Mouse (Mus musculus) layer of hippocampus, postnatal 14 days (tissue): ENCODE measurements at regions not wholly inside any gene's neighbourhood (a gene's known extent, or its start where the extent isn't known, plus 50 kb on each side); places are given as distances from the start of the nearest gene placed in this dataset.
A peak's percentile ranks its signal among the peaks of the same experiment; 100 is the strongest.

ENCODE experiments used
- DNase-seq, 2 experiments: peaks; one replicate each; pipeline ENCODE4 v3.0.0; 2021 to 2022; ENCODE audit warnings: low spot score in 2 of 2, mixed read lengths in 1 of 2

DNA sequence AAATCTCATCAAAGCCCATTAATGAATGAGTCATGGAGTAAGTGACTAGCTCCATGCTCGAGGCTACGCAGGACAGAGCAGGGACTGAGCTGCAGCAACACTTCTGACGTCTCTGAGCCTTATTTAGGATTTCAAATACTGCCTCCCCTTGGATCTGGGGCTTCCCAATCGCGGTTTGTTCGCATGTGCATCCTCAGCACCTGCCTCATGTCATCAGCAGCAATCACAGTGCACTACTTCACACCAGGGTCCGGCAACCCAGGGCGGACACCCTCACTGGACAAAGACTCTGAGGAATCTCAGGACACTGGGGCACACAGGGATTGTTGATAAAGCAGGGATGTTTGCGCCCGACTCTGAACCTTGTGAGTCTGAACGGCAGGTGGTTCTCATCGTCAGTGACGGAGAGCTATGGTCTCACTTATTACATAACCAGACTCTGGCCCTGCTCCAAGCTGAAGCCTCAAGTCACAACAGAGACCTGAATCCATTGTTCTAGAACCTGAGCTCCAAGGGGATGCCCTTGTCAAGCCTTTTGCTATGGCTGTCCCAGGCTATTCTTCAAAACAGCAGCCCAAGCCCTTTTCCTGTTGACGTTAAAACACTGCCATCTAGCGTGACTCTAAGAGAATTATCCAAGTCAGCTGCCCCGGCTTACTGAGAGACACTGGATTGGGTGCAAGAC lies 247.2 kb upstream of the Gm26657 start:
- DNase-seq: peak; percentile 53 to 84

DNA sequence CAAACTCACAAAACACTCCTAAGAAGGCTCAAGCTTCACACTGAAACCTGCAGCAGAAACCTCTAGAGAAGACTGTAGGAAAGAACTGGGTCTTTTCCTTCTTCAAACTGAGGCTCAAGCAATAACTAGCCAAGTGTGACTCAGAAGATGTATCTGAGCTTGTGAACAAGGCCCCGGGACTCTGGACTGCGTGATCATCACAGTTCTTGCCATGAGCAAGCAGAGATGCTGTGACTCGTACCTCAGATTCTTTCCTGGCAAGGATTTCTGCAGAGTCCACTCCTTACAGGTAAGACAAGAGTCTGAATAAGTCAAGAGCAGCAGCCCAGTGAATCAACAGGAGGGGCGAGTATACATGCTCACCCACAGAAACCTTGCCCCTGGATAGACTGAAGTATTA lies 250.5 kb upstream of the Gm26657 start:
- DNase-seq: no peak

- DNase-seq: no peak
These were observed 256.2 kb upstream of the Gm26657 start for GRCm38 (mm10) chr4:56483708-56484107.

- DNase-seq: no peak
These were observed 283.1 kb upstream of the Gm26657 start for GRCm38 (mm10) chr4:56456788-56457187.

DNA sequence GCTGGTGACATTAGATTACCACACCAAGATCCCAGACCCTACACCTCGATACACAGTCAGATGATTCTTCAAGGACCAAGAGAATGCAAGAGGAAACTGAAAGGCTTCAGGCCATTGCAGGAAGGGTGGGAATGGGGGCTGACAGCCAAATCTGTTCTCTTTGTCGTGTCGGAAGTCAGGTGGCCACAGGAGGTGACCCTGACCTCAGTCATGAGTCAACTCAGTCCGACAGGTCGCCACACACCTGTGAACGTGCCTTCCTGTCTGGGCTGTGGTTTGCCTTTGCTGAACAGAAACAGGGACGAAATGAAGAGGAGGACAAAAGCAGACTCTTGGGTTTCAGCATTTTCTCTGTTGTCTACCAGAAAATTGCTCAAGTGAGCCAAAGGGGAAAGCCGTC lies 318.3 kb upstream of the Gm26657 start:
- DNase-seq: no peak

DNA sequence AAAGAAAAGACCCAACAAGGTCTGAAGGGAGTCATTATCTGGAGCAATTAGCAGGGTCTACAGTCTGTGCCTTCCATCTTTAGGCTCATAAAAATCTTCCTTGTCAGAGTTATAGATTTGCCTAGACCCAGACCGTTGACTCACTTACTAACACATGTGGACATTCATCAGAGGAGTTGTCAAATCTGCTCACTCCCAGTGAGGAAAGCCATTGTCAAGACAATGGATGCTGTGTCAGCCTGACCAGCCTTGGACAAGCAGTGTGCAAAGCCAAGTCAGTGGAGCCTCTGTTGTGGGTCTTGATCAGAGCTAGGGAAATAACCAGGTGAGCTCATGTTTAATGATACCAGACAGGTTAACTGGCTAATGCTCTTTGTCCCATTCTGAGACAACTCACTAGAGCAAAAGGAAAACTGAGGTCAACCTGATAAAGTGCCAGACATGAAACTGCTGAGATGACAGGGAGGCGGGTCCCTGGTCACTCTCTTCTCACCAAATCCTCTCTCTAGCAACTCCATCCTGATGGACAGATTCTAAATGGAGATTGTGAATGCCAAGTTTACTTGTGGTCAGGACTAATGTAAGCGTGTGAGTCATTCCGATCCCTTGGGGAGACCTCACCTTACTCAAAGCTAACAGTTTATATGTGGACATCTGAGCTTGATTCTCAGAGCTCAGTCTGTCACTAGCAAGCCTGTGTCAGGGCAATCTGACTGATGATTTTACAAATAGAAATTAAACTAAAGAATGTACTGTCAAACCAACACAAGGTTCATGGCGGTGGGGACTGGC lies 320.6 kb upstream of the Gm26657 start:
- no peak for DNase-seq

GRCm38 (mm10) chr4:56411024-56411636 lies 328.7 kb upstream of the Gm26657 start:
- DNase-seq: peak; percentile 8 to 77

- no peak for DNase-seq
These were observed 346.1 kb upstream of the Gm26657 start for GRCm38 (mm10) chr4:56393793-56394192.

DNA sequence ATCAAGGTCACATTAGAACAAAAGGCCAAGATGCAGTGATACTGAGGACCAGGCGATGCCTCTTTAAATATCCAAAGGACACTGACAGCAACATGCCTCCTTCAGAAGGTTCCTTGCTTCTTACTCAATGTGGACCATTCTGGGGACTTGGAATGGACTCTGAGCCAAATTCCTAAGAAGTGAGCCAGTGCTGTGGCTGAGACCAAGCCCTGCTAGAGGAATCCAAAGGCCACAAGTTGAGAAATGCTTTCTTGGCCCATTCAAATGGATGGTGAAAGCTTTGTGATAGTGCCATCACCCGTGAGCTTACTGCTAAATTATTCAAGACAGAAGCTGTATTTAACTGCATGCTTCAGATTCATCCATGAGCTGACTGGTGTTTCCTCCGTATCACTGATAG lies 352.8 kb upstream of the Gm26657 start:
- no peak for DNase-seq

- peak in 1 of 2 experiments; percentile 34 for DNase-seq
These were observed 364.1 kb upstream of the Gm26657 start for GRCm38 (mm10) chr4:56375745-56376144.

DNA sequence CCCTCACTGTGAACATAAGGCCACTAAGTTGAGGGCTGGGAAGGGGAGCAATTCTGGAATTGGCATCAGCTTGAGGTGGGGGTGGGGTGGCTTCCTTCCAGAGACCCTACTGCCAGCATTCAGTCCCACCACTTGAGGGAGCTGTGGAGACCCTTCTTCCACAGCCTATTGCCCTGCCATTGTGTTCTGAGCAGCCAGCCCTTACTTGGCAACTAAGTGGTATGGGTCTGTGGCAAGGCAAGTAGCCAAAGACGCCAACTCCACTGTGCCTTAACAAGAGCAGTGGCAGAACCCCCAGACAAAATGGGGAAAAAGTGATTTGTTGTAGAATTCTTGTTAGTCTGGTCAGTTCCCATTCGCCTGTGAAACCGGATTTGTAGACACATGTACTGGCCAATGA lies 365.4 kb upstream of the Gm26657 start:
- no peak for DNase-seq

DNA sequence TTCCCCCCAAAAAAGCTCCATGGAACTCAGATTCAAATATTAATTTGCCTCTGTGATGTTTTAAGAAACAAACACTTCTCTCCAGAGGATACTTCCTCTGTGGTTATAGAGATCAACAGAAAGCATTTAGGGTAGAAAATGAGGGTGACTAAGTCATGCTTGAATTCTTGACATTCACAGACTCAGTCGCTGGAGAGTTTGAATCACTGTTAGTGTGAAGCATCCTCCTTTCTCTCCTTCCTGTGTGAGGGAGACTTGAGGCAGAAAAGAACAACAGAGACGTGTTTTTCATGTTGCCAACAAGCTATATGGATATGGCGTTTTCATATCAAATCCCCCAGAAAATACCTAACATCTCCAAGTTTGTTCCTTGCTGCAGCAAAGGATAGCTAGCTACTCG lies 366.1 kb upstream of the Gm26657 start:
- DNase-seq: no peak

DNA sequence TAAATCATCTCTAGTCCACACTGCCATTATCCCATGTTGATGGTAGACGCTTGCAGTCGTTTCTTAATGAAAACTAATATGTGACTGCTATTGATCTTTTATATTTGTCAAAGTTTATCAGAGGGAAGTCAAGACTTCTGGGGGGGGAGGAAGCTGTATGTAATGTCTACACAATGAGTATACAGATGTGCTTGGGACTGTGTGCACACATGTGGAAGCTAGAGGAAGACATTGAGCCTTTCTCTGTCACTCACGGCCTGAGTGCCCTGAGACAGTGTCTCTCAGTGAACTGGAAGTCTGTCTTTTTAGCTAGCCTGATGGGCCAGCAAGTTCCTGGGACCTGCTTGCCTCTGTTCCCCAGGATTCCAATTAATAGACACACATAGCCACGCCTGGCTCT lies 366.7 kb upstream of the Gm26657 start:
- DNase-seq: no peak

DNA sequence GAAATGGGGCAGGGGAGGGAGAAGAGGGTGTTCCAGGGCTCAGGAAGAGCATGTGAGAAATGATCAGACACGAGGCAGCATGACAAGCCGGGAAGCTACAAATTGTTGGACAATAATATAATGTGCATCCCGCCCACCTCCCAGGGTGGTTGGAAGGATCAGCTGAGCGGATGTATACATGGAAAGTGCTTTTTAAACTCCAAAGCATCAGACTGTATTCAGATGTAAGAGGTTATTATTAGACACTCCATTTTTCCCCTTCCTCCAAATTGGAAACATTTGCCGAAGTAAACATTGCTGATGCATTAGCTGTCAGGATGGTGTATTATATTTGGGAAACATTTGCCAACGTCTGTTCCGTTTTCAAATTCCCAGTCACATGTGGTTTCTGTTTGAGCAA lies 367.2 kb upstream of the Gm26657 start:
- DNase-seq: no peak

GRCm38 (mm10) chr4:56364594-56364993 lies 375.3 kb upstream of the Gm26657 start:
- DNase-seq: no peak

- DNase-seq: peak in 1 of 2 experiments; percentile 10
These were observed 377.7 kb upstream of the Gm26657 start for GRCm38 (mm10) chr4:56362121-56362520.

- DNase-seq: no peak
These were observed 390.7 kb upstream of the Gm26657 start for GRCm38 (mm10) chr4:56349216-56349615.

DNA sequence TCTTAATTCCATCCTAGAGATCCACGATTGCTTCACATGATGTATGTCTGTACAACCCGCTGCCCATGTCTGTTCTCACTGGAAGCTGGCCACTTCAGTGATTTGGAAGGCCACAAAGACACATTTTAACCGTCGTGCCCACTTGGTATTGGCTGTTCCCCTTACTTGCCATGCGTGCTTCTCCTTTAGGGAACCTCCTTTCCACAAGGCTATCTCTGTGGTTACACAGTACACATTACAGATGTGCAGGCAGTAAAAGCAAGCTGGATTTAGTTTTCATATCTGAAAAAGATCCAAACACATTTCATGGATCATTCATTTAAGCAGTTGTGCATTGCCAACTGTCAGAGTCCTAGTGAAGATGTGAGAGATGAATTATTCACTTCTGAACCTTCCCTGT lies 414.7 kb upstream of the Gm26657 start:
- DNase-seq: no peak

GRCm38 (mm10) chr4:56319134-56319533 lies 420.7 kb upstream of the Gm26657 start:
- no peak for DNase-seq

DNA sequence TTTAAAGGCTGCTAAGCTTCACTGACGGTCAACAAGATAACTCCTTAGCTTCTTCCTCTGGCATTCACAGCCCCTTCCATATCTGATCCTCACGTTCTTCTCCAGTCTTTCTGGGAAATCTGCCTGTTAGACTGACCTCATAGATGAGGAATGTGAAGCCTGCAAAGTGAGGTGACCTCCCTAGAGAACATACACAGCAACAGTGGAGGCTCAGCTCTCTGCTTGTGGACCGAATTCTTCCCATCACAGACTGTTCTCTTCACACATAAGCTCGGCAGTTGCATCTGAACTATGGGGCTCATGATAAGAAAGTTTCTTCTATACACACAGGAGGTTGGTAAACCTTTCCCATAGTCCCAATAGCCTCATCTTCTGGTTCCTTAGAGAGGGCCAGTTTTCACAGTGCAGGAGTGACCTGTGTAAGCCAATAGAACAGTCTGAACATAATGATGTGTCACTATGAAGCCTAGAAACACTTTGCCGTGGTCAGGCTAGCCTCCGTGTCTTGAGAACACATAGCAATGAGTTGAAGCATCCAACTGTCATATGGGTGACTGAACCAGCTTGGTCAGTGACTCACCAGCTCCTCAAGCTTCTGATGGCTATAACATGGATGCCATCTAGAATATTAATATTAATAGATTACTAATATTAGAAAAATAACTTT lies 434.1 kb upstream of the Gm26657 start:
- no peak for DNase-seq

DNA sequence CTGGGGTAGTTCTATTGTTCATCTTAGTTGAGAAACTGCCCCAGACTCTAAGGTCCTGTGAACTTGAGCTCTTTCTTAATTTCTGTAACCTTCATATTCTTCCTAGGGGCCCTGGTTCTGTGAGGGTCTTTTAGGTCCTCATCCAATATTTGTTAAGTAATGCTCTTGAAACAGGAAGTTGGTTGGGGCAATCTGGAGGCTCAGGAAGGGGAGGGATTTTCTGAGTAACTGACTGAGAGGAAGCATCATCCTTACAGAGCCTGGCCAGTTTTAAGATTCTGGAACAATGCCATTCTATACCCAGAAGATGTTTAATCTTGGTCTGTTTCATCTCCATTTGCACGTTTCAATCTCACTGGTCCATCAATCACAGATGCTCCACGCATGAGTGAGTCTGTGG lies 435.6 kb upstream of the Gm26657 start:
- DNase-seq: no peak

DNA sequence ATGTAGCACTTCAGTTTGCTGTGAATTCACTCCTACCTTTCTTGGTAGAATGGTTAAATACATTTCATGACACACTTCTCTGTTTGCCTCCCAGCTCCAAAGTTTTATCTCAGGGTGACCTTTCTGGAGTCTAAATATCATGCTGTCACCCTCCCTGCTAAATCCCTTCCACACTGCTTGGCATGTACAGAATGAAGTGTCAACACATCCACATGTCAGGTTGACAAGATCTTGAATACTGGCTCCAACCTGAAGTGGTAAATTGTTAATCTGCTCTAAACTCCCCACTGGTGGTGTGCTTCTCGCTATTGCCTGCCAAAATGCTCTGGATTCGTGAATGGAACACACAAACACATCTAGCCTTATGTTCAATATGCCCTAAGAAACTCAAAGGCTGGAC lies 451.9 kb upstream of the Gm26657 start:
- no peak for DNase-seq
